Mouse (Mus musculus) frontal cortex, adult (tissue): ENCODE results near the gene Fbp2.
"Not testable (repeated sequence)": the region's sequence is repeated elsewhere in the genome, so short reads cannot be mapped to it uniquely, and the experiment has no call there.

Experiments used
- ATAC-seq: cut with Nextera tagmentation; 2 replicates; pipeline ENCODE4 v1.9.2; 2017; ENCODE audit warnings: mild to moderate bottlenecking, moderate library complexity, mixed read lengths; ENCODE audit not compliant: low TSS enrichment

Fbp2 gene

DNA sequence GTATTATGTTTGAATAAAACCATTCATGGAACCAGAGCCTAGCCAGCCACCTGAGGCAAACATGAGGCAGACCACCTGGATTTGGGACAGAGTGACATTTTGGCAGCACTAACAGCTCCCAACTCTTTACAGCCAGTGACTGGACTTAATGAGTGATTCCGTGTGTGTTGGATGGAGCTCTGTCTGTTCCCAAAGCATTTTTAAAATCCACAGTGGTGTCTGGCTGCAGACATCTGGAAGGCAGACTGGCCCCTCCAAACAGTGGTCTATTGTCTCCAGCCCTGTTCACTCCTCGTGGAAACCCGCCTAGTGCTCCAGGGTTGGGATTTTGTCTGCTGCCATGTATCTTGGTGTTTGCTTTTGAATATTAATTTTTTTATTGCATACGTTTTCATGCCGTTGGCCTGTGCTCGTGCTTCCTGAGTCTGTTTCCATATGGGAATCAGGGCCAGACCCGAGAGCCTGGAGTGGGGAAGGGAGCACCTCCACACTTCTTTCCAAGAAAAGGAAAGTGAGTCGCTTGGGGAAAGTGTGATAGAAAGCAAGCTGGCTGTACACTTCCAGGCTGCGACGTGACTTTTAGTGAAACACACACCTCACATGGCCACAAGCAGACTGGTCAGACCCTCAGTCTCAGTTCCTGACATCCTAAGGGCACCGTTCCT is 7.6 kb upstream of the Fbp2 start:
- peak; percentile 31; the same call in 1 of the 2 replicates for ATAC-seq

- no peak for ATAC-seq
Observed at GRCm38 (mm10) chr13:62863771-62864170, 5.5 kb upstream of the Fbp2 start.

DNA sequence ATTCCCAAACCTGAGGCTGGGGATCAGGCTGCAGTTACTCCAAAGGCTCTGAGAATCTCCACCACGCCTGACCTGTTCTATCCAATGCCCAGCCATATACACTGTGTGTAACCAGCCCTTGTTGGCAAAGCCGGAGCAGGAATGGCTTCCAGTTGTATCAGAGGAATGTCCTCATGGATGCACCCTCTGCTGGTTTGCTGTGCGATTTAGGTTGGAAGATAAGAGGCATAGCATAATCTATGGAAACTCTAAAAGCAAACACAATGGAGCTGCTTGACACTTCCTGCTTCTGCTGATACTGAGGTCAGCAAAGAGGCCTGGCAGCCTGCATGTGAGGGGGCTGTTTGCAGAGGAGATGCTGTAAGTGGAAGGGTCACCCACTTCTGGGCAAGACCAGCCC is 4.7 kb upstream of the Fbp2 start:
- no peak for ATAC-seq

DNA sequence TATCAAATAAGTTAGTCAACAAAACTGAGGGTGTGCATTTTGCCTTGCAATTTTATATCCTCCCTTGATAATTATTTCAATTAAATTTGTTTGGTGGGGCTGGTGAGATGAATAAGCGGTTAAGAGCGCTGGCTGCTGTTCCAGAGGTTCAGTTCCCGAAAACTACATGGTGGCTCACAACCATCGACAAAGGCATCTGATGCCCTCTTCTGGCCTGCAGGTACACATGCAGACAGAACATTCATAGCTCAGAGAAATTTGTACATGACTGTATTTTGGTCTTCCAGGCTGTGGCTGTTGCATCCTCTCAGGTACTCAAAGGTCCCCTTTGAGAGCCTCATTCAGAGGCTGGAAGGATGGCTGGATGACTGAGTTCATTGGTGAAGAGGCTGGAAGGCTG is 1.8 kb upstream of the Fbp2 start:
- no peak for ATAC-seq

GRCm38 (mm10) chr13:62859251-62859650 is 1.0 kb upstream of the Fbp2 start:
- ATAC-seq, result not testable (repeated sequence)

GRCm38 (mm10) chr13:62856850-62857249 is 1.4 kb downstream of the Fbp2 start:
- no peak for ATAC-seq

GRCm38 (mm10) chr13:62856305-62856675 is 1.9 kb downstream of the Fbp2 start:
- ATAC-seq, result peak; percentile 94

- peak; percentile 36; the same call in 1 of the 2 replicates for ATAC-seq
Observed at GRCm38 (mm10) chr13:62855396-62856304, 2.6 kb downstream of the Fbp2 start.

GRCm38 (mm10) chr13:62854666-62855065 is 3.6 kb downstream of the Fbp2 start:
- peak; percentile 28; the same call in 1 of the 2 replicates for ATAC-seq

DNA sequence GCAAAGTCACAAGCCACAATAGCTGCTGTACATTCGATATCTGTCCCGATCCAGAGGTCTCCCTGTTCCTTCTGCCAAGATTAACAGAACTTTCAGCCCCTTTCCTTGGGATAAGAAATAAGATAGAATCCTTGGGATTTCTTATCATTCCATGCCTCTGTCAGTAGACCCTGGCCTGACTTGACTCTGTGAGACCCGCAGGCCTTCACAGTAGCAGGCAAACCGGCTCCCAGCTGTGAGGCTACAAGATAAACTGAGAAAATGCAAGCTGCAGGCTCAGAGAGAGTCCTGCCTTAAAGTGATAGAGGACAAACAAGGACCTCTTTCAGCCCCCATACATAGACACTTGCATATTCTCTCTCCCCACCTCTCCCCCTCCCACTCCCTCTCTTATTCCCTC is 24.9 kb downstream of the Fbp2 start:
- no peak for ATAC-seq

DNA sequence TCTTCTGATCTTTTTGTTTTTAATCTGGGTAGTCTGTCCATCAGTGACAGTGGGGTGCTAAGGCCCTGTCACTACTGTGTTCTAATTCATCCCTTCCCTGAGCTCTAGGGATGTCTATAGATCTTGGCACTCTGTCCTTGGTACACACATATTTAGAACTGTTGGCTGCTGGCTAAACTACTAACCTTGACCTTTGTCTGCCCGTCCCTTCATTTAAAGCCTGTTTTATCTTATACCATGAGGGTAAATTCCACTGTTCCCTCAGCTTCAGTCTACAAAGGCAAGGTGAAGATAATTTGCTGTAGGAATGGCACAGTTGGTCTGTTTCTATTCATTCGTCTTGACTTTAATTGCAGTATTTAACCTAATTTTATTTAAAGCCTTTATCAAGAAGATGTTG is 26.0 kb downstream of the Fbp2 start:
- no peak for ATAC-seq

- not testable (repeated sequence) for ATAC-seq
Observed at GRCm38 (mm10) chr13:62815705-62816104, 42.5 kb downstream of the Fbp2 start.

GRCm38 (mm10) chr13:62812713-62813112 is 45.5 kb downstream of the Fbp2 start:
- 0 out of 2 replicates have a peak, but pooled peaks have one; percentile 41 for ATAC-seq

DNA sequence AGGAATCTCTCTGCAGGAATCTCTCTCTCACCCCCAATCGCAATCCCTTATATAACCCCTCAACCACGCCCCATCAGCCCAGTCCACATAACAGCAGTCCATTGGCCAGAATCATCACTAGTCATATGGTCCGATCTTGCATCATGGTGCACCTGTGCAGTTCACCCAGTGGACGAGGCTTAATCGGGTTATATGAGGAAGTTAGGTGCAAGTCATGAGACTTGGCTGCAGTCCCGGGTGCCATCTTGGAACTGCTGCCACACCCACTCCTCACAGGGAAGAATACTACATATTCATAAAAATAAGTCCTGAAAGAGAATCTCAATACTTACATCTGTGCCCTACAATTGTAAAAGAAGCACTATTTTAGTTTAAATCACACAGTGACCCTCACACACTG is 50.2 kb downstream of the Fbp2 start:
- not testable (repeated sequence) for ATAC-seq
